ENCODE assay signal across 8 mouse cellular contexts in genomic region chr3:130708529-130708928, GRCm38 (mm10). TPM values are rescaled to one million over a fixed set of nuclear protein-coding genes. Genes with fewer than 3 reads are reported as not detected.
DNase-seq lines count a peak whose midpoint lies in the region; ATAC-seq and TF ChIP-seq lines count a peak whose summit lies in the region.

No protein-coding gene starts in this region.

- H3K4me2 ChIP-seq in heart, postnatal 0 days (ENCODE audit: low read depth, low read length), result peak overlapping the region; percentile 69
- peak overlapping the region; percentile 71 for H3K4me2 ChIP-seq in lung, embryonic 15.5 days
- H3K4me2 ChIP-seq in stomach, embryonic 16.5 days (ENCODE audit: low read depth, low read length), result peak overlapping the region; percentile 66

- H3K4me1 ChIP-seq in heart, embryonic 10.5 days, result peaks cover 13% of the 10 kb centered on the region
- H3K4me1 ChIP-seq in heart, postnatal 0 days (ENCODE audit: control insufficient read depth, insufficient read depth), result peaks cover 17% of the 10 kb centered on the region
- peaks cover 18% of the 10 kb centered on the region for H3K4me1 ChIP-seq in lung, embryonic 15.5 days
- peaks cover 13% of the 10 kb centered on the region for H3K4me1 ChIP-seq in stomach, embryonic 16.5 days (ENCODE audit: control insufficient read depth, insufficient read depth, low read length)

- H3K9ac ChIP-seq in heart, postnatal 0 days (replicated peaks; ENCODE audit: low read depth, low read length), result peak overlapping the region; percentile 77
- peak overlapping the region; percentile 77 for H3K9ac ChIP-seq in lung, embryonic 15.5 days
- peak overlapping the region; percentile 96 for H3K9ac ChIP-seq in stomach, embryonic 16.5 days (ENCODE audit: low read length)

- no peak for TF ChIP-seq EP300 in heart, postnatal 0 days (IDR thresholded peaks at IDR 0.05; ENCODE audit: low read depth)

- peaks cover 14% of the 10 kb centered on the region; the same call in 1 of the 2 replicates for H3K36me3 ChIP-seq in heart, embryonic 10.5 days
- peaks cover 15% of the 10 kb centered on the region for H3K36me3 ChIP-seq in heart, postnatal 0 days (replicated peaks; ENCODE audit: control insufficient read depth, insufficient read depth, low read length)
- peaks cover 9% of the 10 kb centered on the region for H3K36me3 ChIP-seq in lung, embryonic 15.5 days
- no peaks in the 10 kb centered on the region; the same call in 1 of the 2 replicates for H3K36me3 ChIP-seq in stomach, embryonic 16.5 days (ENCODE audit: control insufficient read depth, insufficient read depth, low read length)

- ATAC-seq in heart, postnatal 0 days (ENCODE audit: insufficient read depth, low read depth), result no peak
- no peak for ATAC-seq in lung, embryonic 15.5 days (ENCODE audit: borderline replicate concordance, extremely low read depth, low FRiP score, low TSS enrichment)
- ATAC-seq in stomach, embryonic 16.5 days (ENCODE audit: insufficient read depth, low FRiP score), result no peak

- no peaks in the 10 kb centered on the region for H3K27me3 ChIP-seq in heart, embryonic 10.5 days (ENCODE audit: insufficient read depth, poor library complexity, severe bottlenecking)
- H3K27me3 ChIP-seq in heart, postnatal 0 days (ENCODE audit: control insufficient read depth, insufficient read depth, low read length), result no peaks in the 10 kb centered on the region
- H3K27me3 ChIP-seq in lung, embryonic 15.5 days, result no peaks in the 10 kb centered on the region
- H3K27me3 ChIP-seq in stomach, embryonic 16.5 days (ENCODE audit: control insufficient read depth, insufficient read depth, low read length), result no peaks in the 10 kb centered on the region

- no peaks in the 10 kb centered on the region for H3K9me3 ChIP-seq in heart, embryonic 10.5 days
- H3K9me3 ChIP-seq in heart, postnatal 0 days (replicated peaks; ENCODE audit: control insufficient read depth, low read length), result no peaks in the 10 kb centered on the region
- no peaks in the 10 kb centered on the region for H3K9me3 ChIP-seq in lung, embryonic 15.5 days
- no peaks in the 10 kb centered on the region for H3K9me3 ChIP-seq in stomach, embryonic 16.5 days (replicated peaks; ENCODE audit: control insufficient read depth, low read length)

- 2% methylated on average over 5 of the region's 5 CpGs for WGBS in heart, embryonic 10.5 days
- 0% methylated on average over 5 of the region's 5 CpGs for WGBS in heart, postnatal 0 days
- WGBS in lung, embryonic 15.5 days, result under 1% methylated on average over 5 of the region's 5 CpGs
- WGBS in stomach, embryonic 16.5 days, result 1% methylated on average over 5 of the region's 5 CpGs

- peak overlapping the region; percentile 95 for H3K27ac ChIP-seq in heart, embryonic 10.5 days
- H3K27ac ChIP-seq in heart, postnatal 0 days (ENCODE audit: low read depth), result peak overlapping the region; percentile 71
- H3K27ac ChIP-seq in lung, embryonic 15.5 days, result peak overlapping the region; percentile 82
- H3K27ac ChIP-seq in stomach, embryonic 16.5 days (ENCODE audit: low read length), result peak overlapping the region; percentile 91

- no peak for DNase-seq in heart, embryonic 10.5 days (ENCODE audit: low spot score)
- no peak for DNase-seq in heart, adult 8-10 months (ENCODE audit: low spot score)
- peak; percentile 66 for DNase-seq in NIH3T3 (ENCODE audit: low read depth)
- DNase-seq in heart, postnatal 0 days (ENCODE audit: low spot score), result no peak
- no peak for DNase-seq in gastrocnemius, postnatal 25 days
- no peak for DNase-seq in left cerebral cortex, adult 18-20 months (ENCODE audit: low spot score in 2 of 2)

- peak overlapping the region; percentile 93 for H3K4me3 ChIP-seq in heart, embryonic 10.5 days
- H3K4me3 ChIP-seq in heart, postnatal 0 days (ENCODE audit: low read depth, low read length), result peak overlapping the region; percentile 83
- peak overlapping the region; percentile 81 for H3K4me3 ChIP-seq in lung, embryonic 15.5 days
- H3K4me3 ChIP-seq in stomach, embryonic 16.5 days (replicated peaks; ENCODE audit: low read length), result peak overlapping the region; percentile 95

- TF ChIP-seq CTCF in heart, postnatal 0 days (IDR thresholded peaks at IDR 0.05; ENCODE audit: low read depth), result no peak

RNA-seq across cellular contexts. Expression of gene Ostc, which starts 0.7 kb away (rescaled TPM):
- 295 and 342 TPM in 2 replicates for polyA plus RNA-seq in heart, embryonic 10.5 days (2016; fragmentation: Nextera tagmentation; extraction: Ambion mirVana)
- total RNA-seq in heart, adult 8-10 months (2022), result 10 to 100 TPM; 42.7 to 52.9 (median 47.6) TPM
- total RNA-seq in heart, postnatal 0 days (2014; rRNA removed; ENCODE audit: low replicate concordance), result 101 and 150 TPM in 2 replicates
- 152 and 167 TPM in 2 replicates for polyA plus RNA-seq in heart, postnatal 0 days (2015; fragmentation: Nextera tagmentation; extraction: Ambion mirVana)
- polyA plus RNA-seq in lung, embryonic 15.5 days (2015; fragmentation: Nextera tagmentation; extraction: Ambion mirVana), result 393 and 404 TPM in 2 replicates
- polyA plus RNA-seq in stomach, embryonic 16.5 days (2015; fragmentation: Nextera tagmentation; extraction: Ambion mirVana), result 396 and 400 TPM in 2 replicates
- 10 to 100 TPM; 34.6 to 38.7 TPM for total RNA-seq in gastrocnemius, postnatal 25 days (2021)
- 10 to 100 TPM; 57.4 to 61.3 TPM for total RNA-seq in left cerebral cortex, adult 18-20 months (2021)

RNA-seq across cellular contexts. Expression of gene Rpl34, which starts 21.7 kb away (rescaled TPM):
- 658 and 756 TPM in 2 replicates for polyA plus RNA-seq in heart, embryonic 10.5 days (2016; fragmentation: Nextera tagmentation; extraction: Ambion mirVana)
- 100 to 1,000 TPM; 346 to 409 (median 368) TPM for total RNA-seq in heart, adult 8-10 months (2022)
- total RNA-seq in heart, postnatal 0 days (2014; rRNA removed; ENCODE audit: low replicate concordance), result 851 and 970 TPM in 2 replicates
- 470 and 488 TPM in 2 replicates for polyA plus RNA-seq in heart, postnatal 0 days (2015; fragmentation: Nextera tagmentation; extraction: Ambion mirVana)
- 833 and 930 TPM in 2 replicates for polyA plus RNA-seq in lung, embryonic 15.5 days (2015; fragmentation: Nextera tagmentation; extraction: Ambion mirVana)
- polyA plus RNA-seq in stomach, embryonic 16.5 days (2015; fragmentation: Nextera tagmentation; extraction: Ambion mirVana), result 698 and 808 TPM in 2 replicates
- total RNA-seq in gastrocnemius, postnatal 25 days (2021), result 100 to 1,000 TPM; 316 to 328 TPM
- 100 to 1,000 TPM; 343 to 349 TPM for total RNA-seq in left cerebral cortex, adult 18-20 months (2021)
